Mouse (Mus musculus) lung, postnatal 4 days (tissue): ENCODE measurements around the gene Appl2.
A peak's percentile ranks its signal among the peaks of the same experiment; 100 is the strongest.
"Not testable (repeated sequence)": the region's sequence is repeated elsewhere in the genome, so short reads cannot be mapped to it uniquely, and the experiment has no call there.

Experiments used
- DNase-seq, 2 experiments: peaks; one replicate each; pipeline ENCODE4 v3.0.0; 2021

Appl2 gene

GRCm38 (mm10) chr10:83648131-83649020 is at the start of gene Appl2:
Appl2 (minus strand) TSS chr10:83648738.
- DNase-seq = peak; percentile 96 to 98

GRCm38 (mm10) chr10:83696226-83696625 is 47.7 kb upstream of the Appl2 start:
- no peak for DNase-seq

DNA sequence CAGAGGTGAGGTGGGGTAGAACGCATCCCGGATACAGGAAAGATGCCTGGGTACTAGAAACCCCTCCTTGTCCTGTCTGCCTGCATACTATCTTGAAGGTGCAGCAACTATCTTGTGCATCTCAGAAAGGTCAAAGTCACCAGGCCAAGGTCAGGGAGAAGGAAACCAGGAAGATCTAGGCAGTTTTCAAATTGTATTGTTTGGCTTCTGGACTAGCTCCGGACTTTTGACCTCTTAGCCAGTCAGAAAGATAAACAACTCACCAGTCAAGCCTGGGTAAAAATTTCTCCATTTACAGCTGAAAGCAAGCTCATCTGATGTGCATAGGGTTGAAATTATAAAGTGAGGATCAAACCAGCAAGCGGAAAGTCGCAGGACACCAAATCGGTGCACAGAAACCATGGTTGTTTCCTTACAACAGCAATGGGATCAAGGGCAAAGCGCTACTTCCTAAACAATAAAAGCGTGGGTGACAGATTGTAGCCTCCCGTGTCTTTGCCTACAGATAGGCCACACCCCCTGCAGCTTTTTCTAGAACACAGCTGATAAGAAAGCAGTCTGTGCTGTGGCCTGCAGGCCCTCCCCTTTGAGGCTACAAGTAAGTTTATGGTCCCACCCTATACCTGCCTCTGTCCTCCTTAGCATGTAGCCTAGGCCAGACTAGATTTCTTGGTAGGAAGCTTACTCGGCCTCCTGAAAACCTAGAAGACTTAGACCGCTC is 43.8 kb upstream of the Appl2 start:
- DNase-seq = no peak

DNA sequence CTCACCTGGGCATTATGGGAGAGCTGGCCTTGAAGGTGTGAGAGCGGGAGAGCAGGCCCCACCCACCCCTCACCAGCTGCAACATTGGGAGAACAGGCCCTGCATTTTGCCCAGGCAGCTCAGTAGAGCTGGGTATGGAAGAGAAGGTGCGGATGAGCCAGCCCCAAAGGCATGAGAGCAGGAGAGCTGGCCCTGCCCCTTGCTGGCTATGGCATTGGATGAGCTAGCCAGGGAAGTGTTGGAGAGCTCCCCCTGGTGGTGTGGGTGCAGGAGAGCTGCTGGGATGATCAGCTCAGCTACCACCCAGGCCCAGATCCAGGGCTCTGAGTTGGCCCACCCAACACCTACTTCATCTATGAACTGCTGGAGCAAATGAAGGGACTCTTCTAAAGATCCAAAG is 39.7 kb upstream of the Appl2 start:
- no peak for DNase-seq

DNA sequence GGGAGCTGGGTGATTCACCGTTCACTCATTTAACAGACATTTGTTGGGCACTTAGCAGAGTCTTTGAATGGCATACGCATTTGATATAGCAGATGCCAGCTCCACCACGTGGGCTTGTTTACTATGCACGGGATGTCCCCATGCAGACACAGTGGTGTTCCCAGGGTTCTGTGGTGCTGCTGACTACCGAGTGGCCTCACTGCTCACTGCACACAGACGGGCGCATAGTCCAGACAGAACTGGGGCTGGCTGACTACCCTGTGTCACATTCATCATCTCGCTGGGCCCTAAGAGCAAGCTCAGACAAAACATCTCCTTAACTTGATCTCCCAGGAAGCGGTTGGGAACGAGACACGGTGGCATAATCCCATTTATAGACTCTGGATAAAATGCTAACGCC is 32.8 kb upstream of the Appl2 start:
- no peak for DNase-seq

DNA sequence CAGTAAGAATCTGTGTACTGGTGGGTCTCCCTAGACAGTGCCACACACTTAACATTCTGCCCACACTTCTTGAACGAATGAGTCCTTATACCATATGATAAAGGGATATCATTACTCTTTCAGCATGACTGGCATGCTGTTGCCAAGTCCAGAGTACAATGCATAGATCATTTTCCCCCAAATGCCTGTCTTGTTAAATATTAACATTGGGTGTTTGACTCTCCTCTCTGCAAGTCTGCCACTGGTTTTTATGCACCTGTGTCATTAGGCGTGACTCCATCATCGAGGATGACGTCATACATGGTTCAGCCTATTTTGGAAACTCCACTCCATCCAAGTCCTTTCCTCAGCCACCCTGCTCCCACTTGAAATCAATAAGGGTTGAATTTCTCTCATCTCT is 18.0 kb upstream of the Appl2 start:
- no peak for DNase-seq

DNA sequence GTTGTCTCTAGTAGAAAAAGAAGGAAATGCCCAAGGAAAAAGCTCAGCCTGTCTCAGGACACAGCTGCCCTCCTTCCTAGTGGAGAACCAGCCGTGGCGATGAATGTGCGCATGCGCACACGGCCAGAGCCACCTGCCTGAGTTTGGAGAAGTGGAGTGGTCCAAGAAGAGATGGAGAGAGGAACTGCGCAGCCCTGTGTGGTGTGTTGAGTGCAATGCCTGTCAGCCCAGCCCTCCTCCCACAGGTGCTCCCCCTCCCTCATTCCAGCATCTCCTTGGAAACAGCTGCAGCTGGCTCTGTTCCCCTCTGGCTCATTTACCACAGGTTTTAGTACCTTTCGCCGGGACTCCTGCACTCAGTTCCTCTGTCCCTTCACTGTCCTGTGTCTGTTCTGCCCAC is 13.4 kb upstream of the Appl2 start:
- no peak for DNase-seq

GRCm38 (mm10) chr10:83660605-83661004 is 12.1 kb upstream of the Appl2 start:
- DNase-seq = no peak

DNA sequence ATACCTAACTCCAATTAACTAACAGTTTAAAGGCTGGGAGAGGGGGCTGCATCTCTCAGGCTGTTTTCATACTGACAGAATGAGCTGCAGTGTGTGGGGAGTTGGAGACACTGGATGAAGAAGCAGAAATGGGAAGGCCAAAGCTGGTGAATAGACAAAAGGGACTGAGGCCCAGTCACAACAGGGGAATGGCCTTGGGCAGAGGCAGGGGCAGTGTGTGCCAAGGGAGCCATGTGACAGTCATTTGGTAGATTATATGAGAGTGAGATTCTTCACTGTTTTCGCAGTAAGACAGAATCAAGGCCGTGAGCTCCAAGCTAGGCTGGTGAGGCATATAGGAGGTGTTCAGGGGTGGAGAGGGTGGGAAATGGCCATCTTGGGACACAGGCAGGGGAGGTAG is 6.1 kb upstream of the Appl2 start:
- no peak for DNase-seq

GRCm38 (mm10) chr10:83652205-83652866 is 3.8 kb upstream of the Appl2 start:
- DNase-seq = not testable (repeated sequence)

DNA sequence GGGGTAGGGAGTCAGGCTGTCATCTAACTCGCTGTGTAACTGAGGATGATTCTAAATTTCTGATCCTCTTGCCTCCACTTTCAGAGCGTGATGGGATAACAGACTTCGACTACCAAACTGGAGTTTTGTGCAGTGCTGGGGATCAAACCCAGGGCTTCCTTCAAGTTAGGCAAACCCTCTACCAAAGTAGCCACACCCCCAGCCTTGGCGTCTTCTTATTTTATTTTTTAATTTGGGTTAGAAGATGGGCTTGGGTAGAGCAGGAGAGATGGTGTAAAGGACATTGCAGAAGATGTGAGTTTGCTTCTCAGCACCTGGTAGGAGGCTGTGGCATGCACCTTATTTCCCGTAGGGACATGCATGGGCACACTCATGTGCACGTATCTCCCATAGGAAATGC is 499 bp upstream of the Appl2 start:
- no peak for DNase-seq

DNA sequence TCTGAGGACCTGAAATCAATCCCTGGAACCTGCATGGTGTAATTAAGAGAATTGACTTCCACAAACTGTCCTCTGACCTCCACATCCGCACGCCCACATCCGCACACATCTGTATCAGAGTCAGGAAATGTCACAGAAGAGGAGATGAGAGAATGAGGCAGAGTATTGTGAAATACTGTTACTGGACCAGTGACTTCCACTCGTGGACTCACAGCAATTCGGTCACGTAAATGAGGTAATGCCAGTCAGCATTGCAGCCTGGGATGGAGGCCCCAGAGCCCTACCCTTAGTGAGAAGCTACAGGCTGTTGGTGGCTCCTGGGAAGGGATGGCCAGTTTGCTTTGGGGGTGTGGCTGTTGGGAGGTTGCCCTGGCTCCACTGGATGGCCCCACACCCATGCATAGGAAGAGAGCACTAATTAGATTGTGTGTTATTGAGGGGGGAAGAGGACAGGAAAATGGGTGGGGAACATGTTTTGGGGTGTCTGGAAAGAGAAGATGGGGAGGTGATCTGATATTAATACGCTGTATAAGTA is 2.1 kb downstream of the Appl2 start:
- peak in 1 of 2 experiments; percentile 31 for DNase-seq

- peak in 1 of 2 experiments; percentile 9 for DNase-seq
Measured at GRCm38 (mm10) chr10:83645716-83645990, 2.9 kb downstream of the Appl2 start.

DNA sequence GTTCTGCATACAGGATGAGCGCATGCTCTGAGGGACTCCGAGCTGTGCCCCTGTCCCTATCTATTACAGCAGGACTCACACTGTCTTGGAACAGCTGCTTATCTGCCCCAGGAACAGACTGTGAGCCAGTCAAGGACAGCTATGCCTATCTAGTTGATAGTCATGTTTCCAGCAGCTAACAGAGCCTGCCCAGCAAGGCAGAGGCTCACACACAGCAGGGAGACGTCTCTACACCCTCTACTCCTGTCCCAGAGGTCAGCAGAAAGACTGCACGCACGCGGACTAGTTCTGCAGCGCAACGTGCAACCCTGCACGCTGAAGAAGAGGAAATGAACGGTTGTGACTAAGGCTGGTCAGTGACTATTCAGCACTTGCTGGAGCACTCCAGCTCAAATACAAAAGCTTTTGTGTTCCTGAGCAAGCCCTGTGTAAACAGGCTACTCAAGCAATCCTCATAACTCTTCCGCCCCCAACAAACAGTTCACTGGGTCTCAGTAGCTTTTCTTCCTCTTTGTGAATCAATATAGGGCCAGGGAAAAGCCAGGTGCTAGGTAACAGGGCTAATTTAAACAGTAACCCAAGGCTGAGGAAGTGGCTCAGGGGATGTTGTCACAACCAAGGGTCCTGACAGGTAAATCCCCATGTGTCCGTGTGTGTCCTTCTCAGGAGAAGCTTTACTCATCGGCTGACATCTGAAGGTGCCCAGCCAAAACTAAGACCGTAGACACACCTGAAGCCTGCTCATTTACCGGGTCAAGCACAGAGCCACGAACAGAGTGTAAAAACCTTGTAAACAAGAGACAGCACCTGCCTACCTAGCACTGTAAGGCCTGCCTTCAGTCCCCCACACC is 3.4 kb downstream of the Appl2 start:
- DNase-seq = peak; percentile 12 to 43

DNA sequence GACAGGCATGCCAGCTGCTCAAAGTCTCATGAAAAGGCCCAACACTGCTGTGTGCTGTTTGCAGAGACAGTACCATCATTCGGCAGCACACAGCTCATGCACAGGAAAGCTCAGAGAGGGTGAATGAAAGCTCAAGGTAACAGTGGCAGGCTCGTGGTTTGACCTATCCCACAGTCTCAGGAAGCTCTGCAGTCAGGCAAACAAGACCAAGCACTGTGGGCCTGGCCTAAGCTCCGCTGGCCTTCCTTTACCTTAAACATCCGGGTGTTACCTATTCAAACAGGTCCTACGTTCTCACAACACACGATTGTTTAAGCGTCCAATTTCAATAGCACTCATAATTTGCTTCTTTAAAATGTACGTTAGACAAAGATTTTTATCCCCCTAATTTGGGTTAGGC is 4.4 kb downstream of the Appl2 start:
- peak in 1 of 2 experiments; percentile 14 for DNase-seq

DNA sequence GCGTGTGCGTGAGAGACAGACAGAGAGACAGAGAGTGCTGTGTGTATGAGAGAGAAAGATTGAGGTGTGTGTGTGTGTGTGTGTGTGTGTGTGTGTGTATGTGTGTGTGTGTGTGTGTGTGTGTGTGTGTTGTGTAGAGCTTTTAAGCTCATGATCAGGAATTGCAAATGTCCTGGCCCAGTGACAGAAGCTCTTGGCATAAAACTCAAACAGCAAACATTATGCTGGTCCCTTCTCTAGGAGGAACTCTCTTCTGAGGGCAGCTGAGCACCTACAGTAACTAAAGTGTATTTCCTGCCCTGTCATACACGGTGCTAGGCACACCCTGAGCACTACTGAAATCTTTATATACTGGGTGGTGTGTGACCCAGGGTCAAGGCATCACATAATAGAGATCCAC is 6.9 kb downstream of the Appl2 start:
- peak; percentile 20 to 43 for DNase-seq

DNA sequence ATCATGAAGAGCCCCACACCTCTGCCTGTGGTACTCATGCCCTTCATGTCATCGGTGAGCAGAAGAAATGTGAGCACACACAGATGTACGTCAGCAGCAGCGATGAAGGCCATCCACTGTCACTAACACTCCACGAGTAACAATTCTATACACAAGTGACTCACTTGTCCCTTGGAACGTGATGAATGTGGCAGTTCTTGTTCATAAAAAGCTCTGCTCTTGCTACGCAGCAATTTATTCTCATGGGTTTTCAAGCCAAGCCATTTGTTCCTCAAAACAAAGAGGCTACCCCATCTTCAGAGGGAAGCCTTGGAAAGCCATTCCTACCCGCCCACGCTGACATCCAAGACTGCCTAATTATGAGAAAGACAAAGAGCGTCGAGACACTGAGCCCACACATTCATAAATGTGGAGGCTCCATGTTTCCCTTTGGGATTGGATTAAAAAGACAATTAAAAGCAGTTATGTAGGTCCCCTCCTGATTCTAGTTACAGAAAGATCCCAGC is 8.6 kb downstream of the Appl2 start:
- no peak for DNase-seq

GRCm38 (mm10) chr10:83637295-83637694 is 11.2 kb downstream of the Appl2 start:
- DNase-seq = peak; percentile 75 to 89

DNA sequence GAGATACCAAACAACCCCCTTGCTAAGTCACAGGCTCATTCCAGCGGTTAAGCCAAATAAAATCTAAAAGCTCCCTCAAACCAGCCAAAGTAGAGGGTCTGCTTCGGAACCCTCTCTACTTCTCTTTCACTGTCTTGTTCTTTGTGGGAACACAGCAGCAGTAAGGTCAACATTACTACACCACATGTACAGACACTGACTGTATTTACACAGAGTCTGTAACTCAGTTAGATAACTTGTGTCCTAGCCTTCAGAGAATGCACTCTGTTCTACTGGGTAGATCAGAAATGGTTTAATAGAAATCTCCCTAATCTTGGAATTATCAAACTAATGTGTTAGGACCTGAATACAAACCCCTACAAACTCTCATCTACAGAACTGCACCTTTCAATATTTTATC is 12.3 kb downstream of the Appl2 start:
- DNase-seq = no peak

GRCm38 (mm10) chr10:83634461-83634860 is 14.1 kb downstream of the Appl2 start:
- DNase-seq = peak in 1 of 2 experiments; percentile 42

DNA sequence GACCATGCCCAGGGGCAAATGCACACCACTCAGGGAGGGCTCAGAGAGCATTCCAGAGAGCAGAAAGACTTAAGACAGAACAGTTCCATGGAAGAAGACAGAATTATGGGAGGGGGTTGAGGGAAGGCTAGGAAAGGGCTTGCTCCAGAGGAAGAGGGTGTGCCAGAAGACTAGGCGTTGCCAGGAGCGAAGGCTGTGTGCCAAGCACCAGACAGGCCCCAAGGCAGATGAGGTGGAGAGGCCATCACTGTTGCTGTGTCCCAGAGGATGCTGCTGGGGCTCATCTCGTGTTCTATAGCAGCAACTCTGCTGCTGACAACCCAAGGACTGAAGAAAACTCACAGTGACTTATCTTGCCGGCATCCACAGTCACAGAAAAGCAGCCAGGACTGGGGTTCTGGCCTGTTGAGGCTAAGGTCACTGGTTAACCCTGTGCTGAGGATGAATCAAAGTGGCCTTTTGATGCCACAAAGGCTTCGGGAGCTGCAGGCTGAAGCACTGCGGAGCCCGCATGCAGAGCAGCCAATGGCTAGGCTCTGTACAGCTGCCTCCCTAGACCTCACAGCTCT is 15.6 kb downstream of the Appl2 start:
- DNase-seq = no peak

- DNase-seq = no peak
Measured at GRCm38 (mm10) chr10:83631775-83632174, 16.8 kb downstream of the Appl2 start.
